Mouse (Mus musculus) Patski (cell line): ENCODE measurements around the gene Hoxa3. TPM values are rescaled to one million over a fixed set of nuclear protein-coding genes. Genes with fewer than 3 reads are reported as not detected.
A peak's percentile ranks its signal among the peaks of the same experiment; 100 is the strongest.

ENCODE experiments used
- ATAC-seq: fragments of 100-300 bp; one replicate; pipeline ENCODE4 v1.8.0; 2021
- CTCF ChIA-PET: fragments of 350-600 bp; sonication (Branson Sonifier 250); formaldehyde crosslinking; loops from one replicate; lab custom pipeline; 2022; ENCODE audit warnings: inconsistent platforms; lab: Charles Lee
- POLR2A ChIA-PET: fragments of 350-600 bp; sonication (Branson Sonifier 250); formaldehyde crosslinking; loops from one replicate; lab custom pipeline; 2022; ENCODE audit warnings: antibody characterized with exemption, inconsistent platforms; lab: Charles Lee
- DNase-seq: peaks from one replicate; pipeline ENCODE4 v3.0.0-alpha.2; 2011; ENCODE audit warnings: low read depth, low spot score
- H3K27me3 ChIP-seq: fragments of 371-371 bp; one replicate; pipeline ENCODE4 v1.5.1; 2021
- CTCF ChIP-seq: fragments of 100-300 bp; IDR thresholded peaks from one replicate; pipeline ENCODE4 v1.5.1; 2021
- in situ Hi-C: fragments of 300-500 bp; cut with MboI; formaldehyde crosslinking; loops from 3 replicates; pipeline ENCODE4 v1.11.1; 2018; ENCODE audit warnings: low pct_unique_long_range_greater_than_20kb, mixed read lengths
- polyA plus RNA-seq: library from polyadenylated mRNA; unstranded; gene quantifications from one replicate; pipeline ENCODE4 v1.2.3, GENCODE M21; 2021

Gene Hoxa3
- polyA plus RNA-seq, 1 experiment from 2014 or later: 12.3 TPM

GRCm38 (mm10) chr6:52229558-52230416 is 16.7 kb upstream of the Hoxa3 start:
- no peak for TF ChIP-seq CTCF
- ATAC-seq: no peak
- CTCF ChIA-PET: interaction anchor here (1.0 to 4.3 kb wide), 6 partner anchors 8 to 52 kb away, joined by 3 to 23 read pairs (median 6); partner anchors contain the start of genes Hoxa10 and Hoxa7

GRCm38 (mm10) chr6:52228475-52229465 is 15.6 kb upstream of the Hoxa3 start:
- in situ Hi-C loops: loop anchor here (10.0 to 25.0 kb wide), 4 partner anchors 54 to 1241 kb away; partner anchors contain the start of gene 5730596B20Rik
- TF ChIP-seq CTCF: no peak
- POLR2A ChIA-PET: interaction anchor here (0.6 to 37.4 kb wide), 5 partner anchors 6 to 736 kb away, joined by 3 to 778 read pairs (median 378); partner anchors contain the start of genes 5730596B20Rik, Gm28308, Hoxa10 and Hoxa11
- H3K27me3 ChIP-seq: no peaks in the 10 kb centered on the region
- peak; percentile 13 for DNase-seq
- no peak for ATAC-seq
- CTCF ChIA-PET: interaction anchor here (1.5 to 4.3 kb wide), 4 partner anchors 10 to 51 kb away, joined by 5 to 23 read pairs (median 13); partner anchors contain the start of gene Hoxa10

More at GRCm38 (mm10) chr6:52229558-52230416, 16.7 kb upstream of the Hoxa3 start:
- DNase-seq: peak; percentile 24
- POLR2A ChIA-PET: interaction anchor here (0.6 to 37.4 kb wide), 4 partner anchors 7 to 735 kb away, joined by 3 to 778 read pairs (median 578); partner anchors contain the start of genes 5730596B20Rik, Gm28308, Hoxa10 and Hoxa11
- H3K27me3 ChIP-seq: no peaks in the 10 kb centered on the region
- in situ Hi-C loops: loop anchor here (10.0 to 25.0 kb wide), 4 partner anchors 55 to 1242 kb away; partner anchors contain the start of gene 5730596B20Rik

GRCm38 (mm10) chr6:52227470-52228222 is 14.5 kb upstream of the Hoxa3 start:
- ATAC-seq (no peak), DNase-seq (no peak)
- in situ Hi-C loops: loop anchor here (10.0 to 25.0 kb wide), 4 partner anchors 53 to 1240 kb away; partner anchors contain the start of gene 5730596B20Rik
- ChIA-PET CTCF (interaction anchor here (1.0 to 1.7 kb wide), 5 partner anchors 9 to 237 kb away, joined by 3 to 8 read pairs (median 5); partner anchors contain the start of gene Hoxa10), POLR2A (interaction anchor here (0.6 to 37.4 kb wide), 5 partner anchors 9 to 50 kb away, joined by 3 to 778 read pairs (median 153); partner anchors contain the start of genes 5730596B20Rik, Gm28308, Hoxa10 and Hoxa11)
- no peak for TF ChIP-seq CTCF
- no peaks in the 10 kb centered on the region for H3K27me3 ChIP-seq

GRCm38 (mm10) chr6:52226569-52227257 is 13.6 kb upstream of the Hoxa3 start:
- no peak for ATAC-seq
- no peaks in the 10 kb centered on the region for H3K27me3 ChIP-seq
- in situ Hi-C loops: loop anchor here (10.0 to 25.0 kb wide), 4 partner anchors 52 to 1239 kb away; partner anchors contain the start of gene 5730596B20Rik
- DNase-seq: no peak
- TF ChIP-seq CTCF: no peak
- ChIA-PET CTCF (interaction anchor here (1.0 to 1.7 kb wide), 5 partner anchors 8 to 236 kb away, joined by 3 to 8 read pairs (median 5); partner anchors contain the start of gene Hoxa10), POLR2A (interaction anchor here (1.3 to 37.4 kb wide), 4 partner anchors 8 to 49 kb away, joined by 5 to 778 read pairs (median 266); partner anchors contain the start of genes 5730596B20Rik, Gm28308, Hoxa10 and Hoxa11)

- ChIA-PET CTCF (interaction anchor here (0.7 kb wide), 1 partner anchor 34 kb away, joined by 3 read pairs; the partner anchor contains the start of gene Hoxa4), POLR2A (interaction anchor here (0.9 to 37.4 kb wide), 4 partner anchors 13 to 228 kb away, joined by 3 to 778 read pairs (median 266); partner anchors contain the start of genes 5730596B20Rik, Gm28308, Hoxa10 and Hoxa11)
- in situ Hi-C loops: loop anchor here (10.0 to 25.0 kb wide), 4 partner anchors 51 to 1239 kb away; partner anchors contain the start of gene 5730596B20Rik
- H3K27me3 ChIP-seq: no peaks in the 10 kb centered on the region
- DNase-seq: no peak
- no peak for TF ChIP-seq CTCF
- peak; percentile 20 for ATAC-seq
Measured at GRCm38 (mm10) chr6:52225612-52226568, 12.8 kb upstream of the Hoxa3 start.

GRCm38 (mm10) chr6:52224895-52225611 is 11.9 kb upstream of the Hoxa3 start:
- ChIA-PET POLR2A (interaction anchor here (0.6 to 37.4 kb wide), 6 partner anchors 13 to 227 kb away, joined by 3 to 778 read pairs (median 81); partner anchors contain the start of genes 5730596B20Rik, Gm28308, Hoxa10 and Hoxa11), CTCF (interaction anchor here (0.7 to 3.7 kb wide), 5 partner anchors 11 to 1024 kb away, joined by 3 to 21 read pairs (median 5); partner anchors contain the start of genes Gm28308, Hoxa3 and Hoxa4)
- no peak for DNase-seq
- in situ Hi-C loops: loop anchor here (5.0 to 25.0 kb wide), 7 partner anchors 50 to 1238 kb away; partner anchors contain the start of genes 5730596B20Rik and Cbx3
- ATAC-seq: no peak
- TF ChIP-seq CTCF: no peak
- H3K27me3 ChIP-seq: no peaks in the 10 kb centered on the region
